17 mouse cellular contexts compared by ENCODE assay signal in the genomic region with DNA sequence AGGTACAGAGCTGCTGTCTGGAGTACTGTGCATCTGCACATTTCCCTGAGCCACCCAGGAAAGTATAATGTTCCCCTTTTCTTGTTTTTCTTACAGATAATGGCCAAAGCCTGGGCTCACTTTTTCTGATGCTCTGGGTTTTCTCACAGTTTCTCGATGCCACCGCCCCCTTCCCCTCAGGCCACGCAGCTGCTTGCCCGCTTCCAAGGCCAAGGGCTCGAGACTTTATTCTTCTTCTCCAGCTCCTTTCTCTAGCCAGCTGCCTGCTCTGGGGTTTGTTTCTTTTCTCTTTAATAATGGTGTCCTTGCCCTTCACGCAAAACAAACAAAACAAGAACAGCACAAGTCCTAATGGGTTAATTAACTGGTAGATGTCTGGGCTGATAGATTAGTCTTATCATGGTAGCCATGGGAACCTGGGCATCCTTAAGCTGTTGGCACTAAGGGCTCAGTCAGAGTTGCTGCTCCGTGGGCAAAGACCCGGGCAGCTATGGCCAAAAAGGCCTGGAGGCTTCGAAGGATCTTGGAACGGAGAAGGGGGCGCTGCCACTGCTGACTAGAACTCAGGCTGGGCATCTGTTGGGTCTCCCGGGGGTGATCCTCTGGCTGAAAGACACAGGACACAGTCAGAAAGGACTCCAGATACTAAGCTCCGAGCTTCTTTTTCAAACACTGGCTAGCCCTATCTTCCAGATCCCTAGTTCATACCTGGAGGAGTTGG. TPM values are rescaled to one million over a fixed set of nuclear protein-coding genes. Genes with fewer than 3 reads are reported as not detected.
DNase-seq lines count a peak whose midpoint lies in the region; ATAC-seq and TF ChIP-seq lines count a peak whose summit lies in the region.
"Had no signal": no experiment of that assay in that cellular context is flagged by ENCODE, and none has a peak within 500 bp of the region (broad histone marks: within the 10 kb centered on the region; RNA-seq: fewer than 3 reads in every experiment).

No protein-coding gene starts in this region.

- peaks cover 15% of the 10 kb centered on the region for H3K36me3 ChIP-seq in forebrain, postnatal 0 days (ENCODE audit: insufficient read depth)
- peaks cover 11% of the 10 kb centered on the region; the same call in 1 of the 2 replicates for H3K36me3 ChIP-seq in forebrain, embryonic 12.5 days (replicated peaks)
- H3K36me3 ChIP-seq in hindbrain, embryonic 13.5 days = peaks cover 18% of the 10 kb centered on the region
- peaks cover 14% of the 10 kb centered on the region for H3K36me3 ChIP-seq in hindbrain, embryonic 12.5 days
- H3K36me3 ChIP-seq in neural tube, embryonic 13.5 days = peaks cover 14% of the 10 kb centered on the region

- H3K4me2 ChIP-seq in forebrain, postnatal 0 days (ENCODE audit: low read depth) = no peak overlapping the region
- H3K4me2 ChIP-seq in forebrain, embryonic 12.5 days = no peak overlapping the region
- no peak overlapping the region for H3K4me2 ChIP-seq in hindbrain, embryonic 13.5 days
- H3K4me2 ChIP-seq in hindbrain, embryonic 12.5 days (replicated peaks) = no peak overlapping the region
- no peak overlapping the region for H3K4me2 ChIP-seq in neural tube, embryonic 13.5 days
- H3K4me2 ChIP-seq: limb, embryonic 15.5 days had no signal

- H3K27me3 ChIP-seq in forebrain, postnatal 0 days (ENCODE audit: insufficient read depth, low read length) = no peaks in the 10 kb centered on the region
- H3K27me3 ChIP-seq in forebrain, embryonic 12.5 days = 0 out of 2 replicates have a peak, but pooled peaks cover 3% of the 10 kb centered on the region
- no peaks in the 10 kb centered on the region for H3K27me3 ChIP-seq in hindbrain, embryonic 13.5 days
- peaks cover 3% of the 10 kb centered on the region; the same call in 1 of the 2 replicates for H3K27me3 ChIP-seq in hindbrain, embryonic 12.5 days
- H3K27me3 ChIP-seq in neural tube, embryonic 13.5 days = no peaks in the 10 kb centered on the region
- H3K27me3 ChIP-seq: limb, embryonic 15.5 days; Patski had no signal

- ATAC-seq in forebrain, postnatal 0 days = peak; percentile 59; the same call in 1 of the 2 replicates
- ATAC-seq in forebrain, embryonic 12.5 days (ENCODE audit: low FRiP score) = no peak
- ATAC-seq in hindbrain, embryonic 13.5 days (ENCODE audit: low FRiP score) = no peak
- ATAC-seq in hindbrain, embryonic 12.5 days (ENCODE audit: low FRiP score) = no peak
- no peak for ATAC-seq in neural tube, embryonic 13.5 days (ENCODE audit: low read depth)
- ATAC-seq: CD4-positive, CD25-positive, alpha-beta regulatory T cell, adult 4 months; liver, postnatal 0 days; Patski had no signal

- no peak overlapping the region for H3K4me3 ChIP-seq in forebrain, postnatal 0 days (ENCODE audit: low read depth, low read length)
- H3K4me3 ChIP-seq in forebrain, embryonic 12.5 days (replicated peaks) = no peak overlapping the region
- no peak overlapping the region for H3K4me3 ChIP-seq in hindbrain, embryonic 13.5 days
- no peak overlapping the region for H3K4me3 ChIP-seq in hindbrain, embryonic 12.5 days
- no peak overlapping the region for H3K4me3 ChIP-seq in neural tube, embryonic 13.5 days
- H3K4me3 ChIP-seq: layer of hippocampus, adult 2 months; limb, embryonic 15.5 days had no signal

- TF ChIP-seq CTCF in forebrain, postnatal 0 days (IDR thresholded peaks at IDR 0.05; ENCODE audit: low read depth) = no peak

- no peak overlapping the region for H3K27ac ChIP-seq in forebrain, postnatal 0 days (ENCODE audit: low read depth, low read length)
- no peak overlapping the region for H3K27ac ChIP-seq in forebrain, embryonic 12.5 days
- H3K27ac ChIP-seq in hindbrain, embryonic 13.5 days = no peak overlapping the region
- H3K27ac ChIP-seq in hindbrain, embryonic 12.5 days = no peak overlapping the region
- no peak overlapping the region for H3K27ac ChIP-seq in neural tube, embryonic 13.5 days (replicated peaks)
- H3K27ac ChIP-seq: layer of hippocampus, adult 2 months; limb, embryonic 15.5 days had no signal

- no peak overlapping the region for H3K9ac ChIP-seq in forebrain, postnatal 0 days
- no peak overlapping the region for H3K9ac ChIP-seq in forebrain, embryonic 12.5 days
- H3K9ac ChIP-seq in hindbrain, embryonic 13.5 days = 0 out of 2 replicates have a peak overlapping the region, but pooled peaks have one; percentile 2
- no peak overlapping the region for H3K9ac ChIP-seq in hindbrain, embryonic 12.5 days
- H3K9ac ChIP-seq in neural tube, embryonic 13.5 days = 0 out of 2 replicates have a peak overlapping the region, but pooled peaks have one; percentile 26
- H3K9ac ChIP-seq: limb, embryonic 15.5 days; liver, postnatal 0 days had no signal

- no peaks in the 10 kb centered on the region for H3K9me3 ChIP-seq in forebrain, postnatal 0 days (ENCODE audit: low read length)
- no peaks in the 10 kb centered on the region for H3K9me3 ChIP-seq in forebrain, embryonic 12.5 days
- no peaks in the 10 kb centered on the region for H3K9me3 ChIP-seq in hindbrain, embryonic 13.5 days
- no peaks in the 10 kb centered on the region for H3K9me3 ChIP-seq in hindbrain, embryonic 12.5 days (replicated peaks)
- H3K9me3 ChIP-seq in neural tube, embryonic 13.5 days = no peaks in the 10 kb centered on the region
- H3K9me3 ChIP-seq: limb, embryonic 15.5 days had no signal

- peak; percentile 14 for DNase-seq in forebrain, postnatal 0 days
- no peak for DNase-seq in neural tube, embryonic 10.5 days (ENCODE audit: extremely low spot score, low spot score)
- no peak for DNase-seq in gastrocnemius, adult 8-10 months (ENCODE audit: low spot score in 2 of 2)
- DNase-seq: liver, postnatal 0 days; thymus, postnatal 14 days had no signal

- 39% methylated on average over 13 of the region's 13 CpGs for WGBS in forebrain, postnatal 0 days
- 69% methylated on average over 13 of the region's 13 CpGs for WGBS in forebrain, embryonic 12.5 days
- WGBS in hindbrain, embryonic 13.5 days = 63% methylated on average over 13 of the region's 13 CpGs
- 69% methylated on average over 13 of the region's 13 CpGs for WGBS in hindbrain, embryonic 12.5 days
- 64% methylated on average over 13 of the region's 13 CpGs for WGBS in neural tube, embryonic 13.5 days

- no peaks in the 10 kb centered on the region for H3K4me1 ChIP-seq in forebrain, postnatal 0 days (ENCODE audit: insufficient read depth)
- 0 out of 2 replicates have a peak, but pooled peaks cover 6% of the 10 kb centered on the region for H3K4me1 ChIP-seq in forebrain, embryonic 12.5 days
- peaks cover 13% of the 10 kb centered on the region for H3K4me1 ChIP-seq in hindbrain, embryonic 13.5 days (replicated peaks)
- H3K4me1 ChIP-seq in hindbrain, embryonic 12.5 days = peaks cover 3% of the 10 kb centered on the region; the same call in 1 of the 2 replicates
- peaks cover 17% of the 10 kb centered on the region for H3K4me1 ChIP-seq in neural tube, embryonic 13.5 days (replicated peaks)

RNA-seq across cellular contexts. Expression of a gene that starts 2.0 kb away (rescaled TPM):
- 0.31 TPM in 1 of 2 replicates, not detected in the other for total RNA-seq in forebrain, postnatal 0 days (2014; rRNA removed)
- polyA plus RNA-seq in forebrain, postnatal 0 days (2015; fragmentation: Nextera tagmentation; extraction: Ambion mirVana) = not detected in 2 replicates
- not detected in 2 replicates for polyA plus RNA-seq in forebrain, embryonic 12.5 days (2016; fragmentation: Nextera tagmentation; extraction: Ambion mirVana)
- polyA plus RNA-seq in hindbrain, embryonic 13.5 days (2015; fragmentation: Nextera tagmentation; extraction: Ambion mirVana) = 0.10 TPM in 1 of 2 replicates, not detected in the other
- polyA plus RNA-seq in hindbrain, embryonic 12.5 days (2016; fragmentation: Nextera tagmentation; extraction: Ambion mirVana) = 0.22 TPM in 1 of 2 replicates, not detected in the other
- polyA plus RNA-seq in neural tube, embryonic 13.5 days (2015; fragmentation: Nextera tagmentation; extraction: Ambion mirVana) = 0.25 and 0.38 TPM in 2 replicates
- not detected for total RNA-seq in gastrocnemius, adult 8-10 months (2022)
- total RNA-seq: adrenal gland, postnatal 36 days; gastrocnemius, postnatal 4 days; neutrophil, adult 5-6 weeks had no signal
- polyA plus RNA-seq: CD4-positive, CD25-positive, alpha-beta regulatory T cell, adult 4 months; liver, postnatal 0 days; spleen, adult 2 months had no signal

RNA-seq across cellular contexts. Expression of a gene that starts 6.6 kb away (rescaled TPM):
- 14.9 and 20.0 TPM in 2 replicates for total RNA-seq in forebrain, postnatal 0 days (2014; rRNA removed)
- polyA plus RNA-seq in forebrain, postnatal 0 days (2015; fragmentation: Nextera tagmentation; extraction: Ambion mirVana) = 9.6 and 11.9 TPM in 2 replicates
- 40.2 and 42.2 TPM in 2 replicates for polyA plus RNA-seq in forebrain, embryonic 12.5 days (2016; fragmentation: Nextera tagmentation; extraction: Ambion mirVana)
- 25.3 and 25.8 TPM in 2 replicates for polyA plus RNA-seq in hindbrain, embryonic 13.5 days (2015; fragmentation: Nextera tagmentation; extraction: Ambion mirVana)
- polyA plus RNA-seq in hindbrain, embryonic 12.5 days (2016; fragmentation: Nextera tagmentation; extraction: Ambion mirVana) = 33.5 and 34.1 TPM in 2 replicates
- polyA plus RNA-seq in neural tube, embryonic 13.5 days (2015; fragmentation: Nextera tagmentation; extraction: Ambion mirVana) = 22.2 and 24.3 TPM in 2 replicates
- total RNA-seq in gastrocnemius, adult 8-10 months (2022) = 1 to 10 TPM; 2.6 to 3.9 (median 3.2) TPM

RNA-seq across cellular contexts. Expression of a gene that starts 25.7 kb away (rescaled TPM):
- total RNA-seq in forebrain, postnatal 0 days (2014; rRNA removed) = 50.1 and 57.5 TPM in 2 replicates
- polyA plus RNA-seq in forebrain, postnatal 0 days (2015; fragmentation: Nextera tagmentation; extraction: Ambion mirVana) = 179 and 205 TPM in 2 replicates
- polyA plus RNA-seq in forebrain, embryonic 12.5 days (2016; fragmentation: Nextera tagmentation; extraction: Ambion mirVana) = 200 and 212 TPM in 2 replicates
- polyA plus RNA-seq in hindbrain, embryonic 13.5 days (2015; fragmentation: Nextera tagmentation; extraction: Ambion mirVana) = 227 and 228 TPM in 2 replicates
- polyA plus RNA-seq in hindbrain, embryonic 12.5 days (2016; fragmentation: Nextera tagmentation; extraction: Ambion mirVana) = 242 and 244 TPM in 2 replicates
- polyA plus RNA-seq in neural tube, embryonic 13.5 days (2015; fragmentation: Nextera tagmentation; extraction: Ambion mirVana) = 221 and 241 TPM in 2 replicates
- total RNA-seq in gastrocnemius, adult 8-10 months (2022) = 10 to 100 TPM; 51.0 to 56.9 (median 52.2) TPM

RNA-seq across cellular contexts. Expression of a gene that starts 26.2 kb away (rescaled TPM):
- total RNA-seq in forebrain, postnatal 0 days (2014; rRNA removed) = 7.2 and 8.1 TPM in 2 replicates
- 6.8 and 10.3 TPM in 2 replicates for polyA plus RNA-seq in forebrain, postnatal 0 days (2015; fragmentation: Nextera tagmentation; extraction: Ambion mirVana)
- polyA plus RNA-seq in forebrain, embryonic 12.5 days (2016; fragmentation: Nextera tagmentation; extraction: Ambion mirVana) = 18.5 and 18.7 TPM in 2 replicates
- polyA plus RNA-seq in hindbrain, embryonic 13.5 days (2015; fragmentation: Nextera tagmentation; extraction: Ambion mirVana) = 21.4 and 22.6 TPM in 2 replicates
- 23.1 and 26.5 TPM in 2 replicates for polyA plus RNA-seq in hindbrain, embryonic 12.5 days (2016; fragmentation: Nextera tagmentation; extraction: Ambion mirVana)
- 22.6 and 23.7 TPM in 2 replicates for polyA plus RNA-seq in neural tube, embryonic 13.5 days (2015; fragmentation: Nextera tagmentation; extraction: Ambion mirVana)
- total RNA-seq in gastrocnemius, adult 8-10 months (2022) = 1 to 10 TPM; 1.6 to 4.5 (median 2.4) TPM

RNA-seq across cellular contexts. Expression of a gene that starts 28.1 kb away (rescaled TPM):
- 0.38 and 0.54 TPM in 2 replicates for total RNA-seq in forebrain, postnatal 0 days (2014; rRNA removed)
- 0.12 and 0.26 TPM in 2 replicates for polyA plus RNA-seq in forebrain, postnatal 0 days (2015; fragmentation: Nextera tagmentation; extraction: Ambion mirVana)
- polyA plus RNA-seq in forebrain, embryonic 12.5 days (2016; fragmentation: Nextera tagmentation; extraction: Ambion mirVana) = not detected in 2 replicates
- not detected in 2 replicates for polyA plus RNA-seq in hindbrain, embryonic 13.5 days (2015; fragmentation: Nextera tagmentation; extraction: Ambion mirVana)
- polyA plus RNA-seq in hindbrain, embryonic 12.5 days (2016; fragmentation: Nextera tagmentation; extraction: Ambion mirVana) = not detected in 2 replicates
- not detected in 2 replicates for polyA plus RNA-seq in neural tube, embryonic 13.5 days (2015; fragmentation: Nextera tagmentation; extraction: Ambion mirVana)
- not detected for total RNA-seq in gastrocnemius, adult 8-10 months (2022)
- total RNA-seq: layer of hippocampus, adult 2 months had no signal
- polyA plus RNA-seq: CD4-positive, CD25-positive, alpha-beta regulatory T cell, adult 4 months had no signal

Comparison
In these comparisons a context has a peak if more than half of its experiments do, and no peak if none do; other contexts are left out.
1. H3K9ac ChIP-seq: peak in hindbrain, embryonic 13.5 days (single experiment) and neural tube, embryonic 13.5 days (single experiment); none in forebrain, postnatal 0 days (single experiment), forebrain, embryonic 12.5 days (single experiment) and hindbrain, embryonic 12.5 days (single experiment).